Mouse (Mus musculus): Measurements from ENCODE around the gene Vmn2r53. TPM values are rescaled to one million over a fixed set of nuclear protein-coding genes. Genes with fewer than 3 reads are reported as not detected.
"Not testable (repeated sequence)": the region's sequence is repeated elsewhere in the genome, so short reads cannot be mapped to it uniquely, and the experiment has no call there.

Vmn2r53 gene
- polyA plus RNA-seq (2015; fragmentation: Nextera tagmentation; extraction: Ambion mirVana): 0.01 TPM in 1 of 2 replicates, not detected in the other

DNA sequence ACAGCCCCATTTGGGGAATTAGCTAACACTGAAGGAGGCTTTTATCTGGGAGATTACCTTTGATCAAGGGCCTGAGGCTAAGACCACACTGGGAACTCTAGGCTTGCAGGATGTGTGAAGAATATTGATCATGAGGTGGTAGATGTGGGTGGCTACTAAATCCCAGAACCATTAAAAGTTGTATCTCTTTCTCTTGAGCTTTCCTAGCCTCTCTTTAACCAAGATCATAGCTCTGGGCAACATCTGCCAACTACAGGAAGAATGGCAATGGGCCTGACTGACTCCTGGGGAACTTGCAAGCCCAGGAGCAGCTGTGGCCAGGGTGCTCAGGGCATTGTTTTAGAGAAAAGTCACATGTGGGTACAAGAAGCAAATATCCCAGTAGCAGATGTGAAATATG lies at the start of gene Vmn2r53:
Vmn2r53 (minus strand) TSS at position 101 of the 400 bp plus-strand sequence.
- Histone ChIP-seq H3K4me1 (no peaks in the 10 kb centered on the region), H3K27ac (no peak within 1 kb of the TSS), H3K4me3 (replicated peaks) (no peak within 1 kb of the TSS), H3K27me3 (no peaks in the 10 kb centered on the region), H3K36me3 (no peaks in the 10 kb centered on the region), H3K9me3 (replicated peaks) (peaks cover 3% of the 10 kb centered on the region; the same call in 1 of the 2 replicates), H3K4me2 (no peak within 1 kb of the TSS), H3K9ac (no peak within 1 kb of the TSS)
- ATAC-seq (replicated peaks; ENCODE audit: low FRiP score): no peak

DNA sequence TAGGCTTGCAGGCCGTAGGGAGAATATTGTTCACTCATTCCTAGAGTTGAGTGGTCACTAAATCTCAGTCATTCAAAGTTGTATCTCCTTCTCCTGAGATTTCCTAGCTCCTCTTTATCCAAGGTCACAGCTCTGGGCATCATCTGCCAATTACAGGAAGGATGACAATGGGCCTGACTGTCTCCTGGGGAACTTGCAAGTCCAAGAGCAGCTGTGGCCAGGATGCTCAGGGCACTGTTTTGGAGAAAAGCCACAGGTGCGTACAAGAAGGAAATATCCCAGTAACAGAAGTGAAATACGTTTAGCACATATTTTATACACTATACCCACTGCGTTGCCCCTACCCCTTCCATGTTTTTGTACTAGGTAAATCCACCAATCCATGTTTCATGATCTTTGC lies 31.6 kb upstream of the Vmn2r53 start, which contains the start of gene Vmn2r54:
Vmn2r54 (minus strand) TSS at position 101 of the 400 bp plus-strand sequence.
- 85% methylated on average over 3 of the region's 4 CpGs for WGBS
- H3K9ac ChIP-seq; H3K4me1 ChIP-seq; H3K4me3 ChIP-seq (replicated peaks); H3K36me3 ChIP-seq; H3K9me3 ChIP-seq (replicated peaks); H3K27me3 ChIP-seq; ATAC-seq (replicated peaks; ENCODE audit: low FRiP score); H3K4me2 ChIP-seq; H3K27ac ChIP-seq: not testable (repeated sequence)

Other genes with a start within 250 kb of the Vmn2r53 start
- gene Vmn1r84, start 239.5 kb downstream of the Vmn2r53 start, polyA plus RNA-seq (2015; fragmentation: Nextera tagmentation; extraction: Ambion mirVana): not detected in 2 replicates
- gene Zfp551, start 186.0 kb downstream of the Vmn2r53 start, polyA plus RNA-seq (2015; fragmentation: Nextera tagmentation; extraction: Ambion mirVana): 3.0 and 3.8 TPM in 2 replicates
- 25.8 and 26.1 TPM in 2 replicates for gene Zfp606, start 130.5 kb downstream of the Vmn2r53 start, polyA plus RNA-seq (2015; fragmentation: Nextera tagmentation; extraction: Ambion mirVana)
- not detected in 2 replicates for gene 2900092C05Rik, start 96.3 kb downstream of the Vmn2r53 start, polyA plus RNA-seq (2015; fragmentation: Nextera tagmentation; extraction: Ambion mirVana)
- not detected in 2 replicates for gene Vmn2r54, start 31.5 kb upstream of the Vmn2r53 start, polyA plus RNA-seq (2015; fragmentation: Nextera tagmentation; extraction: Ambion mirVana)
- gene Vmn2r55, start 76.2 kb upstream of the Vmn2r53 start, polyA plus RNA-seq (2015; fragmentation: Nextera tagmentation; extraction: Ambion mirVana): not detected in 2 replicates
- gene Vmn2r56, start 126.2 kb upstream of the Vmn2r53 start, polyA plus RNA-seq (2015; fragmentation: Nextera tagmentation; extraction: Ambion mirVana): not detected in 2 replicates
- gene Zscan18, start 194.8 kb upstream of the Vmn2r53 start, polyA plus RNA-seq (2015; fragmentation: Nextera tagmentation; extraction: Ambion mirVana): 7.9 and 8.9 TPM in 2 replicates
- 15.8 and 16.4 TPM in 2 replicates for gene Zfp329, start 210.1 kb upstream of the Vmn2r53 start, polyA plus RNA-seq (2015; fragmentation: Nextera tagmentation; extraction: Ambion mirVana)
- 32.3 and 34.0 TPM in 2 replicates for gene Zfp110, start 226.0 kb upstream of the Vmn2r53 start, polyA plus RNA-seq (2015; fragmentation: Nextera tagmentation; extraction: Ambion mirVana)

All from kidney, embryonic 15.5 days (tissue).